Mouse (Mus musculus) liver, postnatal 0 days (tissue): ENCODE data around the gene Lrrc4.

Experiments used
- CTCF ChIP-seq: sonication (generic); IDR thresholded peaks from 2 replicates; pipeline ENCODE4 v1.5.1; 2016; ENCODE audit warnings: antibody characterized with exemption, low read depth
- EP300 ChIP-seq: IDR thresholded peaks from 2 replicates; pipeline ENCODE4 v1.6.1; 2016; ENCODE audit warnings: antibody characterized with exemption, low read depth, mild to moderate bottlenecking

- TF ChIP-seq CTCF (no peak), EP300 (no peak)
Measured at GRCm38 (mm10) chr6:28629866-28630265, 201.7 kb downstream of the Lrrc4 start.
